Mouse (Mus musculus) cerebellum, adult 18-20 months (tissue): ENCODE results near the gene Pcbp1.
"Not testable (repeated sequence)": the region's sequence is repeated elsewhere in the genome, so short reads cannot be mapped to it uniquely, and the experiment has no call there.

Experiments
- DNase-seq, 2 experiments: peaks; one replicate each; pipeline ENCODE4 v3.0.0; 2021

Pcbp1 gene

GRCm38 (mm10) chr6:86493469-86494263 lies 32.5 kb downstream of the Pcbp1 start:
- no peak for DNase-seq

GRCm38 (mm10) chr6:86490413-86490812 lies 35.7 kb downstream of the Pcbp1 start:
- DNase-seq = not testable (repeated sequence)

- no peak for DNase-seq
These were observed 36.2 kb downstream of the Pcbp1 start for GRCm38 (mm10) chr6:86489945-86490344.

- peak; percentile 34 to 47 for DNase-seq
These were observed 38.0 kb downstream of the Pcbp1 start for GRCm38 (mm10) chr6:86488149-86488485.

GRCm38 (mm10) chr6:86487358-86488148 lies 38.6 kb downstream of the Pcbp1 start:
- DNase-seq = peak; percentile 68 to 69

GRCm38 (mm10) chr6:86485943-86486640 lies 40.0 kb downstream of the Pcbp1 start:
- no peak for DNase-seq

GRCm38 (mm10) chr6:86481871-86482270 lies 44.2 kb downstream of the Pcbp1 start:
- no peak for DNase-seq

GRCm38 (mm10) chr6:86480189-86480831 lies 45.8 kb downstream of the Pcbp1 start:
- peak; percentile 51 to 58 for DNase-seq

GRCm38 (mm10) chr6:86479816-86480188 lies 46.3 kb downstream of the Pcbp1 start:
- no peak for DNase-seq

- DNase-seq = peak in 1 of 2 experiments; percentile 24
These were observed 46.8 kb downstream of the Pcbp1 start for GRCm38 (mm10) chr6:86479311-86479710.

GRCm38 (mm10) chr6:86476931-86477330 lies 49.2 kb downstream of the Pcbp1 start:
- no peak for DNase-seq

GRCm38 (mm10) chr6:86475462-86476167 lies 50.5 kb downstream of the Pcbp1 start:
- DNase-seq = no peak

- no peak for DNase-seq
These were observed 51.4 kb downstream of the Pcbp1 start for GRCm38 (mm10) chr6:86474646-86475181.
